Mouse (Mus musculus) adrenal gland, postnatal 10 days (tissue): ENCODE results near the gene Gamt. TPM values are rescaled to one million over a fixed set of nuclear protein-coding genes. Genes with fewer than 3 reads are reported as not detected.

Experiments
- DNase-seq: peaks from one replicate; pipeline ENCODE4 v3.0.0; 2021; ENCODE audit warnings: mixed read lengths
- long read RNA-seq, 2 experiments: library from polyadenylated mRNA; stranded (forward); transcript quantifications; one replicate each; pipeline ENCODE4 v2.0.0; 2021
- total RNA-seq, 2 experiments: library from RNA; stranded (reverse); gene quantifications; 2 replicates each; pipeline ENCODE4 v1.2.3; 2021

Gene Gamt
- 100 to 1,000 TPM; 164 to 167 TPM for total RNA-seq
- long read RNA-seq, experiment 1, transcript Gamt-202 (6 exons, 988 nt): major isoform, 131 of 220 reads
- long read RNA-seq, experiment 1, partial matches to known transcripts: 73 of 220 reads
- long read RNA-seq, experiment 1, other reads (novel, unspliced or antisense): 12 of 220 reads
- long read RNA-seq, experiment 2, transcript Gamt-202 (6 exons, 988 nt): major isoform, 63 of 113 reads
- long read RNA-seq, experiment 2, transcript Gamt-201 (6 exons, 979 nt): minor isoform, 6 of 113 reads
- long read RNA-seq, experiment 2, partial matches to known transcripts: 34 of 113 reads
- long read RNA-seq, experiment 2, other reads (novel, unspliced or antisense): 8 of 113 reads

DNA sequence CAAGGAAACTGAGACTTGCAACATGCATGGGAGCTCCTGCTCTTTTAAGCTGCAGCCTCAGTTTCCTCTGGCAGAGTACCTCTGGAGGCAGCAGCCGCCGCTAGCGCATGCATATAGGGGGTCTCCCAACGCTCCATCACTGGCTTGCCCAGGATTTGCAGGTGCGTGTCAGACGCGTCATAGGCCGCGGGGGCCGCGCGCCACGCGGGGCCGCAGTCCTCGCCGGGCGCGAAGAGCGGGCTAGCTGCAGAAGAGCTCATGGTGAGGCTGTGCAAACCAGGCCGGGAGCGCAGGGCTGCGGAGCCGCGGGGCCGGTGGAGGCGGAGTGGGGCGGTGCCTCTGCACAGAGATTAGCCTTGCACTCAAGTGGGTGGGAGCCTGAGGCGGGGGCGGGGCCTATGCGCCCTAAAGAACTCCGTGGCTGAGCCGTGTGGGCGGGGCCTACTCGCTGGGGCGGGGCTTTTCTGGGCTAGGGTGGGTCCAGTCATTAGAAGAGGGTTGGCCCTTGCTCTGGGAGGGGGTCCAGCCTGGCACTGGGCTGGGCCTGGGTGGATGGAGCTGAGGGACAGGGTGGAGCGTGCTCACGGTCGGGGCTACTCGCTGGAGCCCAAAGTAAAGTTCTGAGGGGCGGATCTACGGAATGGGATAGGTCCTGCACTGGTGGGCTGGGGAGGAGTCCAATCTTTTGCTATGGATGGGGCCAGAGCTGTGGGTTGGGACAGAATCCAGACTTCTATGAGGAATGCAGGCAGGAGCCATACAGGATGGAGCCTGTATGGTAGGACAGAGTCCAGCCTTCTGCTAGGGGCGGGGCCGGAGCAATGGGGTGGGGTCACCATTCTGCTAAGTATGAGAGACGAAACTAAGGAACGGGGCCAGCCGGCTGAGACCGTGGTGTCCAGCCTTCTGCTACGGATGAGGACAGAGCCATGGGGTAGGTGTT lies at the start of gene Gamt, which contains the start of gene Dazap1:
TSS of gene Gamt (minus strand) at position 371 of the 943 bp plus-strand sequence.
TSS of gene Dazap1 (plus strand) at position 845 of the 943 bp plus-strand sequence.
- DNase-seq: peak; percentile 99

- peak; percentile 49 for DNase-seq
These were observed 44.0 kb upstream of the Gamt start for GRCm38 (mm10) chr10:80304862-80305261.

DNA sequence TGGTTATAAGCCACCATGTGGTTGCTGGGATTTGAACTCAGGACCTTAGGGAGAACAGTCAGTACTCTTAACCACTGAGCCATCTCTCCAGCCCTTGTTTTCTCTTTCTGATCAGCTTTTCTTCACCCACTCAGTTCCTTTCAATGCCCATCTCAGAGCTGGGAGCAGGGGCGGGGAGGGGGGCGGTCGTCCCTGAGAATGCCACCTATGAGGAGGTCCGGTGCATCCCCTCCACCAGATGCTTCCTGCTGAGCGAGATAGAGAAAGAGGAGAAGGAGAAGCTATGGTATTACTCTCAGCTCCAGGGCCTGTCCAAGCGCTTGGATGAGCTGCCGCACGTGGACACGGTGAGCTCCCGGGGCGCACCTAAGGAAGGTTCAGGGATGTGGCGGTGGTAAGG lies 43.6 kb upstream of the Gamt start:
- no peak for DNase-seq

- DNase-seq: peak; percentile 85
These were observed 41.7 kb upstream of the Gamt start for GRCm38 (mm10) chr10:80302471-80302881.

DNA sequence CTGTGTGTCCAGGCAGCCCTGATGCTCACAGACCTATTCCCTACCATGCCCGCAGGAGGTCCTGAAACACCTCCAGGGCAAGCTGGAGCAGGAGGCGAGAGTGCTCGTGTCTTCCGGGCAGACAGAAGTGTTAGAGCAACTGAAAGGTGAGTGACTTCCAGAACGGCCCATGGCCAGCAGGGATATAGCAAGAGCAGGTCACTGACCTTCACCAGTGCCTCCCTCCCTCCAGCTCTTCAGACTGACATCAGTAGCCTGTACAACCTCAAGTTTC lies 41.2 kb upstream of the Gamt start:
- no peak for DNase-seq

GRCm38 (mm10) chr10:80301256-80302081 lies 40.7 kb upstream of the Gamt start:
- DNase-seq: no peak

GRCm38 (mm10) chr10:80300672-80301181 lies 39.9 kb upstream of the Gamt start:
- no peak for DNase-seq

DNA sequence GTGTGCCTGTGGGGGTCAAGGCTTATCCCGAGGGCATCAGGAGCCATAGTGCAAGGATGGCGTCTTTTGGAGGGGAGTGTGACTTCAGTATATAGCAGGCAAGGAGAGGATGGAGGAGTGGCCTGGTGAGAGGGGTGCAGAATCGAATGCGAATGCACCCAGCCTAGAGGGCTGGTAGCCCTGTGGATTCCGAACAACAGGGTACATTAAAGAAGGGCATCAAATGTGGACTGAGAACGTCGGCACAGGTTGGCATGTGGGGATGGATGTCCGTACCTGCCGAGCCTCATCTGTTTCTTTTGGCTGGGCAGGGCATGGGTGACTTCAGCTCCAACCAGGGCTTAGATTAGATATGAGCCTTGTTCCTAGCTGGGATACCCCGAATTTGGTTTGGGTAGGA lies 39.0 kb upstream of the Gamt start:
- no peak for DNase-seq

DNA sequence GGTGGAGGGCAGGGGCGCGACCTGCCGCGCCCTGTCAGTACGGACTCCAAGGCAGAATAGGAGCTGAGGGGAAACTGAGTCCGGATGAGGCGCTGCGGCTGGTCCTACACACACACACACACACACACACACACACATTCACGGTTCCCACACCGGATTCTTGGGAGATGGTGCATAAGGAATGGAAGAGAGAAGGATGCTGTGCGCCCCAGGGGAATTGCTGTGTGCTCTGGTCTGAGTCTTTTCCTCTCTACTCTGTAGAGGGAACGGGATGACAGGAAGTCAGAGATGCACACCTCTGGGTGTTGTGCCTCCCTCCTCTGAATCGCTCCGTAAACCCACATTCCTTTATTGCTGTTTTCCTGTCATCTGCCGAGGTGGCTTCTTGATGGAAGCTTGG lies 38.5 kb upstream of the Gamt start:
- DNase-seq: no peak

DNA sequence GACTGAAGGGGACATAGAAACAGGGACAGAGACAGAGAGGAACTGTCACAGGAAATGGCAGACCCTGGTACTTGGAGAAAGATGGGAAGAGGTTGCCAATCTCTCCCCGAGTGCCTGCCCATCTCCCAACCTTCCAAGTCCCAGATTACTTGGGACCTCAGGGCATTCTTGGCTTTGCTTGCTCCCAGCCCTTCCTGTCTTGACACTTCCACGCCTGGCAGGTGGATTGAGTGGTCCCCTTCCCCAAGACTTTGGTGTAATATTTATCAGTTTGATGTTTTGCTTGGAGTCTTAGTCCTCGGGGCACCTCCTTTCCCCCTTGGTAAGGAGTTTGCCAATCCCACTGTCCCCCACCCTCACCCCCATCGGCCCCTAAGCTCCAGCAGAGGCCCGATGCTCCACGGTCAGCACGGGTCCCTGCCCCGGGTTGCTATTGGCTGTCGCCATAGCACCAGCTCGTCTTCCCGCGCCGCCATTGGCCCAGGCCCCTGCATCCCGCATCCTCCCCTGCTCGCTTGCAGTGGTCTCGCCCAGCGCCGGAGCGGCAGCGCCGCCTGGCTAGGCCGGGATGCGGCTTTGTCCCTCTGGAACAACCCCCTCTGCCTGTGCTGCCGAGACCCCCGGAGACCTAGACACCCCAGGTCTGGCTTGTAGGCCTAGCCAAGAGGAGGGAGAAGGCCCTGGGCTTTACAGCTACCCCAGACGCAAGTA lies 37.9 kb upstream of the Gamt start:
- peak; percentile 67 for DNase-seq

GRCm38 (mm10) chr10:80297526-80298133 lies 36.8 kb upstream of the Gamt start:
- no peak for DNase-seq

DNA sequence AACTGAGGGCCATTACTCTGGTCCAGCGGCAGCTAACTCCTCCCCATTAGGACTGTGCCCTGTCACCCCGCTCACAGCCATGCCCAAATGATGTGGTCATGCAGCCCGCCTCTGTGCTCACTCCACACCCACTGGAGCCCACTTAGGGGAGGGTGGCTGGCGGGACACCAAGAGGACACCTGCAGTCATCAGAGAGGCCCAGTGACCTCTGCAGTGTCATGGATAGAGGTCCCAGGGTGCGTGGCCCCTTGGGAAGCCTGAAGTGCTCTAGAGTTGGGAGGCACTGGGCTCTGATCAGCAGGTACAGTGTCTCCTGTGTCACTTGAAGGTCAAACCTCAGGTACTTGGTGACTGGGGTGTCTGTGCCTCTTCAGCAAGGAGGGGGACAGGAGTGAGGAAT lies 36.0 kb upstream of the Gamt start:
- no peak for DNase-seq

DNA sequence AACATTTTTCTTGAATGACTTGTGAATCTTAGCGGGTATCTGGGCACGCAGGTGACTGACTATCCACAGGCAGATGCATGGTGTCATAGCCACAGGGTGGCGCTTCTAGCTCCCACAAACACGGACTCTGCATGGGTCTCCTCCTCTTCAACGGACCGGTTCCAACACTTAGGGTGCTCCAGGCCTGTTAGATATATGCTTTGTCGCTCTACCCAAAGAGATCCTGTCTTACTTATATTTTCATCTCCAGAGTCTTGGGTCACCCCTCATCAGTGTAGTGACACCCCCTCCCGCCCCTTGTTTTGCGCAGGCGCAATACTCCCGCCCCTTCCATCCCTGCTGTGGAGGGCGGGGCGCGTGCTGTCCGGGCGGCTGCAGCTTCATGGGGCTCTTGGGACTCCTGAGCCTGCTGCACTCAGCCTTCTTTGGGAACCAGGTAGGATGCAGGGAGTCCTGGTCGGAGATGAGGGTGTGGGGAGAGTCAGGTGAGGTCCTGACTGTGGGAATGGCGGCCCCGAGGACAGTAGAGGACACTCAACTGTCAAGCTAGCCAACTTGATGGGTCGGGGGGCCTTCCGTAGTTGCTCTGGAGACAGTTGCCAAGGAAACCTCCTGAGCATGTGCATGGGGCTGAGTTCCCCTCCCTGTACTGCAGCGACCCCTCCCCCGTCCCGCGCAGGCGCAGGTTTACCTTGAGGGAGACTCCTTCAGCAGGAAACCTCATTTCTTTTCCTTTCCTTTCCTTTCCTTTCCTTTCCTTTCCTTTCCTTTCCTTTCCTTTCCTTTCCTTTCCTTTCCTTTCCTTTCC lies 35.0 kb upstream of the Gamt start, which contains the start of gene Apc2:
TSS of gene Apc2 (plus strand) at position 360 of the 808 bp plus-strand sequence.
- DNase-seq: peak; percentile 76

GRCm38 (mm10) chr10:80294788-80295303 lies 34.0 kb upstream of the Gamt start:
- DNase-seq: no peak

GRCm38 (mm10) chr10:80294311-80294710 lies 33.5 kb upstream of the Gamt start:
- DNase-seq: no peak

DNA sequence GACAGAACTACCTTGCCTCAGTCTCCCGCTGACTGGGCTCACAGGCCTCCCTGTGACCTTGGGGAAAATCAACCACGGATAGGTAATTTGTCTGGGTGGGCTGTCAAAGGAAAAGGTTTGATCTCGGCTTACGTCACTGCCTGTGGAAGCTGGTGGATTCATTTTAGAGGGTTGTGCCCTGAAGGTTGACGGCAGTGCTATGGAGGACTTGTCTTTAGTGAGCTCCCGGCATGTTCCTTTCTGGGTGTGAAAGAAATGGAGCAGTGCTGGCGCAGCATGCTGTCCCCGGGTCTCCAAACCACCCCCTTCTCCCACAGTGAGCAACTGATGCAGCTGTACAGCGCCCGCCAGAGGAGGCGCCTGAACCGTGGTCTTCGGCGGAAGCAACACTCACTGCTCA lies 32.5 kb upstream of the Gamt start:
- no peak for DNase-seq

DNA sequence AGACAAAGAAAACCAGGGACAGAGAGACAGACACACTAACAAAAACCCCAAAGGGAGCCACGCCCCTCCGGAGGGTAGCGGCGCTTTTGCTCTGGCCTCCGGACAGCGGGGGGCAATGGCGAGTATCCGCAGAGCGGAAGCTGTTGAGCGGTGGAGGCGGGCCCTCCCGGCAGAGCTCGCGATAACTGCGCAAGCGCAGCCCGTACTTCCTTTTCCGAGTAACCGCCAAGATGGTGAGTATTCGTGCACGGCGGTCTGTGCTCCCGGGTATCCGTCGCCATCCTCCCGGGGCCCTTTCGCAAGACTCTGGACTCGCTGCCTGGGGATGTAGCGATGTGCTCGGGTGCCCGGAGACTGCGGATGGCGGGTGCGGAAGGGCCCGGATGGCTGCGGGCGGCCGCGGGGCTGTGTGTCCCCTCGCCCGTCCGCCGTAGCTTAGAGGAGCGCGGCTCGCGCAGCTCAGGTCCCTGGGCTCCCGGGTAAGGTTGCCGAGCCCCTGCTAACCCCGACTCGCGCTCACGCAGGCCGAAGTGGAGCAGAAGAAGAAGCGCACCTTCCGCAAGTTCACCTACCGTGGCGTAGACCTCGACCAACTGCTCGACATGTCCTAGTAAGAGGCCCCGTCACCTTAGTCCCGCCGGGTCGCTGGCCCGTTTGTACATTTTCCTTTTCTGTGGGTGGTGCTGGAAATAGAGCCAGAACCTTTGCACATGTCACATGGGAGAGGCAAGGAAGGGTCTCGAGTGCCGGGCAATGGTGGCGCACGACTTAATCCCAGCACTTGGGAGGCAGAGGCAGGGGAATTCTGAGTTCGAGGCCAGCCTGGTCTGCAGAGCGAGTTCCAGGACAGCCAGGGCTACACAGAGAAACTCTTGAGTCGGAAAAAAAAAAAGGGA lies 31.7 kb upstream of the Gamt start, which contains the start of gene Rps15:
TSS of gene Rps15 (plus strand) at position 203 of the 896 bp plus-strand sequence.
- DNase-seq: peak; percentile 97

DNA sequence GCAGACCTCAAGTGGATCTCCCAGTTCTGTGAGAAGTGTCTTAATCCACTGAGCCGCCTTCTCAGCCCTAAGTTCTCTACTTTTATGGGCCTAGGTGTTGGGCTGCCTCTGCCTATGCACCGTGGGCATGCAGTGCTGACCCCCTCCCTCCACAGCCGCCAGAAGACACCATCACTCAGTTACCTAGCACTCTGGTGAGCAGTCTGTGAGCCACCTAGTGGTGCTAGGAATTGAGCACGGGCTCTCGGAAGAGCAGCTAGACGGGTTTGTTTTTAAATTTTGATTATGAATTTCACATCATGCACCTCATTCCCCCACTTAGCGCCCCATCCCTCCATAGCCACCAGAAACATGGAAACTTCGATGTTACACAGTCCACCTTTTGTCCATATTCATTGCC lies 27.8 kb upstream of the Gamt start:
- no peak for DNase-seq

DNA sequence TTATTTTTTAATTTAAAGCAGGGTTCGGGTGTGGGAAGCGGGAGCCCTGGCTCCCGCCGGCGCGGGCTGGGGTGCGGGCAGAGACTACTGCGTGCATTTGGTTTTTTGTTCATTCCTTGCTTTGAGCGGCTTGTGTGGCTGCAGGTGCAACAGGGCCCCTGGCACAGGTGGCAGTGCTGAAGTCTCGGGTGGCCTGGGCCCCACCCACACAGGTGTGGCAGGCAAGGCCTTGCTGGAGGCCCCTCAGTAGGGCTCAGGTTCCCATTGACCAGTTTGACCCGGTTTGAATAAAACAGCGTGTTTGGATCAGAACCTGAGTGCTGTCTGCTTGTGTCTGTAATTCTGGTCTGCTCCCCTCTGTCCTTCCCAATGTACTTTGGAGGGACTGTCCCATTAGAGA lies 27.3 kb upstream of the Gamt start:
- DNase-seq: no peak
